Mouse (Mus musculus) stomach, embryonic 14.5 days (tissue): ENCODE results near the gene Lingo3. TPM values are rescaled to one million over a fixed set of nuclear protein-coding genes. Genes with fewer than 3 reads are reported as not detected.

ENCODE experiments used
- ATAC-seq: fragments of 200-750 bp; cut with Nextera tagmentation; 2 replicates; pipeline ENCODE4 v1.8.0; 2017; ENCODE audit warnings: low read depth, moderate TSS enrichment; ENCODE audit not compliant: insufficient number of reproducible peaks, insufficient read depth, low FRiP score
- H3K27ac ChIP-seq: fragments of 300-500 bp; sonication (generic); 2 replicates; pipeline ENCODE4 v1.5.1; 2014; ENCODE audit warnings: mild to moderate bottlenecking, low read length, moderate library complexity, mixed read lengths
- H3K27me3 ChIP-seq: fragments of 300-500 bp; sonication (generic); 2 replicates; pipeline ENCODE4 v1.6.1; 2014; ENCODE audit warnings: low read length, control low read depth, mixed read lengths; ENCODE audit not compliant: control insufficient read depth, insufficient read depth
- H3K36me3 ChIP-seq: fragments of 300-500 bp; sonication (generic); 2 replicates; pipeline ENCODE4 v1.6.1; 2014; ENCODE audit warnings: mild to moderate bottlenecking, control low read depth, low read length, moderate library complexity, mixed read lengths; ENCODE audit not compliant: control insufficient read depth, insufficient read depth
- H3K4me1 ChIP-seq: fragments of 300-500 bp; sonication (generic); 2 replicates; pipeline ENCODE4 v1.6.1; 2014; ENCODE audit warnings: low read length, control low read depth, mixed read lengths; ENCODE audit not compliant: control insufficient read depth, insufficient read depth
- H3K4me2 ChIP-seq: fragments of 300-500 bp; sonication (generic); replicated peaks from 2 replicates; pipeline ENCODE4 v1.6.1; 2014; ENCODE audit warnings: low read depth, low read length, control low read depth
- H3K4me3 ChIP-seq: fragments of 300-500 bp; sonication (generic); 2 replicates; pipeline ENCODE4 v1.5.1; 2014; ENCODE audit warnings: low read depth, low read length, control low read depth
- H3K9ac ChIP-seq: fragments of 300-500 bp; sonication (generic); replicated peaks from 2 replicates; pipeline ENCODE4 v1.6.1; 2014; ENCODE audit warnings: low read depth, mild to moderate bottlenecking, control low read depth, low read length, moderate library complexity, mixed read lengths
- H3K9me3 ChIP-seq: fragments of 300-500 bp; sonication (generic); 2 replicates; pipeline ENCODE4 v1.6.1; 2016; ENCODE audit warnings: low read depth, low read length, control low read depth; ENCODE audit not compliant: control insufficient read depth
- WGBS: fragments of 180-500 bp; shearing (Covaris S2); extraction: QIAGEN DNeasy Blood & Tissue Kit; methylation state at CpG from one replicate; pipeline ENCODE4 v1.1.7; 2014; 5-methylcytosine and 5-hydroxymethylcytosine counted together
- polyA plus RNA-seq: library from polyadenylated mRNA; unstranded; fragments of >200 nt; fragmentation: Nextera tagmentation; extraction: Ambion mirVana; gene quantifications from 2 replicates; pipeline ENCODE4 v1.2.1, GENCODE M21; 2014

Lingo3 gene
- polyA plus RNA-seq, 1 experiment from 2014 or later = 0.23 TPM

DNA sequence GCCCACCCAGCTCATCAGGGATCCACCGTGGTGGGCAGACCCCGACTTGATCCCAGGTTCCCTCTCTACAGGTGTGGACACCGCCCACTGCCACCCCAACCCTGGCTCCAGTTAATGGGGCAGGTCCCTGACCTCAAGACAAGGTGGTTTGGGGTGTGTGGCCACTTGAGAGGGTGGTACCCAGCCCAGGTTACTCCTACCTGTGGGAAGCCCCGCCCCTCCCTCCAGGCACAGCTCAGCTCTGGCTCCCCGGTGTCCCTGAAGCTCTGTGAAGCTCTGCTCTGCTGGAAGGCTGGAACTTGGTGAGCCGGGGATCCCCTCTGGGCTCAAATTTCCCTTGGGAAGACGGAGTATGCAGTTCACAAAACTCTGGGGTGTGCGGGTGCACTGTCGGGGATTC is 27.7 kb upstream of the Lingo3 start, which contains the start of gene Tmprss9:
Tmprss9 (plus strand) TSS at position 268 of the 400 bp plus-strand sequence.
- 31% methylated on average over 9 of the region's 9 CpGs for WGBS
- Histone ChIP-seq H3K27me3 (no peaks in the 10 kb centered on the region), H3K4me3 (no peak within 1 kb of the TSS), H3K4me2 (no peak within 1 kb of the TSS), H3K4me1 (no peaks in the 10 kb centered on the region), H3K9ac (no peak within 1 kb of the TSS), H3K36me3 (peaks cover 3% of the 10 kb centered on the region; the same call in 1 of the 2 replicates), H3K27ac (no peak within 1 kb of the TSS), H3K9me3 (no peaks in the 10 kb centered on the region)
- 0 out of 2 replicates have a peak, but pooled peaks have one; percentile 34 for ATAC-seq

DNA sequence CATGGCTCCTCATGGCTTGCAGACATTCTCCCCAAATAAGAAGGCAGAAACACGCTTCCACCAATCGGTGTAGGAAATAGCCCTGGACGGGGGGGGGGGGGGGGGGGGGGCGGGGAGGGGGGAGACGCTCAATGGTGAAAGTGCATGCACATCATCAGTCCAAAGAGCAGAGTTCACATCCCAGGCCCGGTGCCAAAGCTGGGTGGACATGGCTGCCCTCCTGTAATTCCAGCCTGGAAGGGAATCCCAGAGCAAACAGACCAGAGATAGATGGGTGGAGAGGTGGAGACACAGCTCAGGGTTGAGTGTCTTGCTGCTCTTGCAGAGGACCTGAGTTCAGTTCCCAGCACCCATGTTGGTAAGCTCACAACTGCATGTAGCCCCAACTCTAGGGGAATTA is 27.2 kb upstream of the Lingo3 start:
- no peak for ATAC-seq
- no peak overlapping the region for H3K4me2 ChIP-seq
- H3K27ac ChIP-seq = no peak overlapping the region
- no peak overlapping the region for H3K4me3 ChIP-seq
- H3K4me1 ChIP-seq = no peaks in the 10 kb centered on the region
- H3K9ac ChIP-seq = no peak overlapping the region
- peaks cover 3% of the 10 kb centered on the region; the same call in 1 of the 2 replicates for H3K36me3 ChIP-seq
- WGBS = 84% methylated on average over 4 of the region's 6 CpGs
- H3K9me3 ChIP-seq = no peaks in the 10 kb centered on the region
- no peaks in the 10 kb centered on the region for H3K27me3 ChIP-seq

DNA sequence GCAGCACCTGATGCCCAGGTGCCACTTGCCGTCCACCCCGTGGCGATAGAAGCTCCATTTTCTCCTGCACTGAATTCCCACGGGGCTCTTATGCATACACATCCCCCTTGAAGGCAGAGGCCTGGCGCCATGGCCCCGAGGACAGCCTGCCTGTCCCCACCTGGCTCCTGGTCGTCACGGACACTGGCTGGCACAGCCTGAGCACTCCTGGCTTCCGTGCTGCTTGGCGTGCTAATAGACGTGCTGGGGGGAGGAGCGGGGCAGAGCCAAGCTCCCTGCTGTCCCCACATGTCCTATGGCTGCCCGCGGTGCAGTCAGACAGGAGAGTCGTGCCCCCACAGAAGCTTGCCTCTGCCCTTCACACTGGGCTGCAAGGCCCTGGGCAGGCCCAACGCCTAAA is 20.6 kb upstream of the Lingo3 start:
- no peak overlapping the region for H3K4me2 ChIP-seq

DNA sequence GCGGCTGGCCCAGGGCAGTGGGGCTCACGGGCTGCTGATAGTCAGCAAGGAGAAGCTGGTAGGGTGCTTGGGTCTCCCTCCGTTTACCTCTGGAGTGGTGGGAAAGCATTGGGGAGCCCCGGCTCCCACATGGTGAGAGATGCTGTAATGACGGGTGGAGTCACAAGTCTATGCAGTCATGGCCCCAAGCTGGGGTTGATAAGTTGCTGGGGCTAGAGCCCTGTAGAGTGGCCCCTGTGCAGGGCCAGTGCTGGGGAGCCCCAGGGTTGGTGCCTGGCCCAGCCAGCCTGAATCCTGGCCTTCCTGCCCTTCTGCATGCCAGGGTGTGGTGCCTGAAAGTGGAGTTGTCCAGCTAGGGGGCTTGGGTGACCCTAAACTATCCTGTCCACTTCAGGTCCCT is 18.5 kb upstream of the Lingo3 start:
- no peak overlapping the region for H3K4me3 ChIP-seq
- H3K9ac ChIP-seq = no peak overlapping the region
- no peak for ATAC-seq
- no peaks in the 10 kb centered on the region for H3K9me3 ChIP-seq
- H3K36me3 ChIP-seq = peaks cover 17% of the 10 kb centered on the region
- H3K27ac ChIP-seq = no peak overlapping the region
- WGBS = 92% methylated on average over 5 of the region's 5 CpGs
- H3K4me1 ChIP-seq = no peaks in the 10 kb centered on the region
- H3K27me3 ChIP-seq = no peaks in the 10 kb centered on the region
- no peak overlapping the region for H3K4me2 ChIP-seq

More for the DNA sequence above, 20.6 kb upstream of the Lingo3 start:
- H3K9ac ChIP-seq = no peak overlapping the region
- peaks cover 20% of the 10 kb centered on the region for H3K36me3 ChIP-seq
- ATAC-seq = no peak
- WGBS = 91% methylated on average over 16 of the region's 16 CpGs
- no peaks in the 10 kb centered on the region for H3K27me3 ChIP-seq
- no peaks in the 10 kb centered on the region for H3K9me3 ChIP-seq
- H3K4me1 ChIP-seq = no peaks in the 10 kb centered on the region
- no peak overlapping the region for H3K27ac ChIP-seq
- no peak overlapping the region for H3K4me3 ChIP-seq

DNA sequence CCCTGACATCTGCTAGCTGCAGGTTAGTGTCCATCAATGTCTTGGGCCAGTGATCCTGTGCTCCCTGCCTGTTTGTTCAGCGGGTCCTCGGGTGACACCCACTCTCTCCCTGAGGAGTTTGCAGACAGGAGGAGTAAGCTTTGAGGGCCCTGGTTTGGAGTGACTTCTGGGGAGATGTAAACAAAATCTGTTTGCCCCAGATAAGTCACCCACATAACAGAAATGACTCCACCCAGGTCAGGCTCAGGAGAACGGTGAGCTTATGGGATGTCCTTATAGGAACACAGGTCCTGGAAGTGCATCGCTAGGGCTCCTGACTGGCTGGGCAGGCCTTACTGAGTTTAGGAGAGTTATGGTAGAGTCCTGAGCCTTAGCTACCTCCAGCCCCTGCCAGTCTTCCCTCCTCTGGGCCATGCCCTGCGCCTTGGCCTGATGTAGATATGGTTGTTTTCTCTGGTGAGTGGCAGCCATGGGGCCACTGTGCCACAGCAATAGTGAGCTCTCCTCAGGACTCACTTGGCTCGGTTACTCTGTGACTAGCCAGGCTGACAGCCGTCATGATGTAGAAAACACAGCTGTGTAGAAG is 14.6 kb upstream of the Lingo3 start:
- H3K27ac ChIP-seq = peak overlapping the region; percentile 28; the same call in 1 of the 2 replicates

DNA sequence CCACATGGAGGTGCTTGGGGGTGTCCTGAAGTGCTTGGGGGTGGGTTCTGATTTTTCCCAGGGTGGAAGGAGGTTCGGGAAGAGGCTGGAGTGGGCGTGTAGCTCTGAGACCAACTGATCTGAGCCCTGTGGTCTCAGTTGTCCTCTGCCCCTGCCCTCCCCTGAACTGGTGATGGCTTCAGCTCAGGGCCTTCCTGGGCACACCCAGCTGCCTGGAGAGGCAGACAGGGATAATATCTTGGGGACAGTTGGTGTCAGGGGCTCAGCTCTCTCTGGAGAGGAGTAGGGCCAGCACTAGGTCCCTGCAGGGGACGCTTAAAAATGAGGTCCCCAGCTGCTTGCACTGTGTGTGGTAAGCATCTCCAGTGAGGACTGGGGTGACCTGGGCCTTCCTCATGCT is 14.0 kb upstream of the Lingo3 start:
- Histone ChIP-seq H3K9ac (0 out of 2 replicates have a peak overlapping the region, but pooled peaks have one; percentile 4), H3K4me2 (0 out of 2 replicates have a peak overlapping the region, but pooled peaks have one; percentile 3), H3K27ac (peak overlapping the region; percentile 28; the same call in 1 of the 2 replicates), H3K36me3 (peaks cover 9% of the 10 kb centered on the region), H3K4me3 (no peak overlapping the region), H3K27me3 (no peaks in the 10 kb centered on the region), H3K4me1 (peaks cover 21% of the 10 kb centered on the region), H3K9me3 (no peaks in the 10 kb centered on the region)
- no peak; the same call in 1 of the 2 replicates for ATAC-seq
- WGBS = 50% methylated on average over 3 of the region's 3 CpGs

More for the DNA sequence above, 14.6 kb upstream of the Lingo3 start:
- no peaks in the 10 kb centered on the region for H3K9me3 ChIP-seq
- 60% methylated on average over 7 of the region's 7 CpGs for WGBS
- H3K4me1 ChIP-seq = peaks cover 21% of the 10 kb centered on the region
- H3K36me3 ChIP-seq = peaks cover 6% of the 10 kb centered on the region
- H3K4me3 ChIP-seq = no peak overlapping the region
- H3K9ac ChIP-seq = no peak overlapping the region
- no peaks in the 10 kb centered on the region for H3K27me3 ChIP-seq
- ATAC-seq = no peak
- no peak overlapping the region for H3K4me2 ChIP-seq

DNA sequence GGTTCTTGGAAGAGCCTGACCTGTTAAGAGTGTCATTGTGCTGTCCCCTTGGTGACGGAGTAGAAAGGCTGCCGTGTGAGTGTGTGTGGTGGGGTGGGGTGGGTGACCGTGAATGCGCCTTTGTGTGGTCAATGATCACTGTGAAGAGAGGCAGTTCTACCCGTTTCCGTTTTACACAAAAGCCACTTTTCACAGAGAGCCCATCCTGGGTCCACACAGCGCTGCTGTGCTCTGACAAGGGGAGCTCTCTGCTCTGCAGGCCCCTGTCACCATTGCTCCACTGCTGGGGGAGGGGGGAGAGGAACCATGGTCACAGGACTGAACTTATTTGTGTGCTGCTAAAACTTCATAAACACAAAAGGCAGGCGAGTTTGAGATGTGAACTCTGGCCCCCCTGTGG is 13.5 kb upstream of the Lingo3 start:
- 56% methylated on average over 8 of the region's 8 CpGs for WGBS
- Histone ChIP-seq H3K36me3 (peaks cover 9% of the 10 kb centered on the region), H3K4me1 (peaks cover 21% of the 10 kb centered on the region), H3K27me3 (no peaks in the 10 kb centered on the region), H3K9ac (no peak overlapping the region), H3K4me2 (0 out of 2 replicates have a peak overlapping the region, but pooled peaks have one; percentile 3), H3K9me3 (no peaks in the 10 kb centered on the region), H3K27ac (peak overlapping the region; percentile 28; the same call in 1 of the 2 replicates), H3K4me3 (no peak overlapping the region)
- no peak for ATAC-seq

DNA sequence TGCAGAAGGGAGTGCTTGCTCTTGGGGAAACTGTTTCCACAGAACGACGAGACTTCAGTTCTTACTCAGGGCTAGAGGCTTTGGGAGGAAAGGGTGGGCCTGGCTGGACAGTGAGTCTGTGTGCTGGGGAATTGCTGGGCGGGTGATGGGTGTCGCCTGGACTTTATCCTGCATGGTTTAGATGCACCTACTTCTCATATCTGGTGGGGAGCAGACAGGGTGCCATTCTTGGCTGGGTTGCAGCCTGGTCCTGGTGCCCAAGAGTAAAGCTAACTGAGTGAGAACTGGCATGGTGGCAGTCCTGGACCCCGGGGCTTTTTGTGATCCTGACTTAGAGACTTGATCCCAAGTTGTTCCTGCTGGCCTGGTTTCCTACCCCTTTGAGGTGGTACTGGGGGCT is 13.1 kb upstream of the Lingo3 start:
- WGBS = 69% methylated on average over 5 of the region's 5 CpGs
- Histone ChIP-seq H3K27ac (no peak overlapping the region), H3K9me3 (no peaks in the 10 kb centered on the region), H3K27me3 (no peaks in the 10 kb centered on the region), H3K4me3 (no peak overlapping the region), H3K36me3 (peaks cover 13% of the 10 kb centered on the region), H3K4me1 (peaks cover 21% of the 10 kb centered on the region), H3K9ac (no peak overlapping the region), H3K4me2 (no peak overlapping the region)
- ATAC-seq = no peak
